Mouse (Mus musculus) embryonic facial prominence, embryonic 11.5 days (tissue): ENCODE measurements around the gene Tmsb10. TPM values are rescaled to one million over a fixed set of nuclear protein-coding genes. Genes with fewer than 3 reads are reported as not detected.

Experiments
- ATAC-seq: fragments of 200-750 bp; cut with Nextera tagmentation; replicated peaks from 2 replicates; pipeline ENCODE4 v1.8.0; 2017; ENCODE audit warnings: low read depth; ENCODE audit not compliant: insufficient number of reproducible peaks, low FRiP score, low TSS enrichment
- DNase-seq: peaks from one replicate; pipeline ENCODE4 v3.0.0-alpha.2; 2015; ENCODE audit warnings: low spot score
- H3K27ac ChIP-seq: fragments of 300-500 bp; sonication (generic); replicated peaks from 2 replicates; pipeline ENCODE4 v1.5.1; 2014; ENCODE audit warnings: mild to moderate bottlenecking, low read depth, low read length, control low read depth
- H3K27me3 ChIP-seq: fragments of 300-500 bp; sonication (generic); 2 replicates; pipeline ENCODE4 v1.6.1; 2014; ENCODE audit warnings: mild to moderate bottlenecking, low read length, moderate library complexity, mixed read lengths; ENCODE audit not compliant: control insufficient read depth, insufficient read depth
- H3K36me3 ChIP-seq: fragments of 300-500 bp; sonication (generic); replicated peaks from 2 replicates; pipeline ENCODE4 v1.6.1; 2014; ENCODE audit warnings: low read depth, mild to moderate bottlenecking, low read length, moderate library complexity, mixed read lengths; ENCODE audit not compliant: control insufficient read depth, insufficient read depth
- H3K4me1 ChIP-seq: fragments of 300-500 bp; sonication (generic); 2 replicates; pipeline ENCODE4 v1.6.1; 2014; ENCODE audit warnings: low read length, mixed read lengths; ENCODE audit not compliant: control insufficient read depth, insufficient read depth
- H3K4me2 ChIP-seq: fragments of 300-500 bp; sonication (generic); 2 replicates; pipeline ENCODE4 v1.6.1; 2014; ENCODE audit warnings: low read depth, mild to moderate bottlenecking, control low read depth, low read length, moderate library complexity
- H3K4me3 ChIP-seq: fragments of 300-500 bp; sonication (generic); 2 replicates; pipeline ENCODE4 v1.5.1; 2014; ENCODE audit warnings: low read depth, low read length, control low read depth
- H3K9ac ChIP-seq: fragments of 300-500 bp; sonication (generic); replicated peaks from 2 replicates; pipeline ENCODE4 v1.6.1; 2014; ENCODE audit warnings: mild to moderate bottlenecking, control low read depth, low read length
- H3K9me3 ChIP-seq: fragments of 300-500 bp; sonication (generic); replicated peaks from 2 replicates; pipeline ENCODE4 v1.6.1; 2016; ENCODE audit warnings: mild to moderate bottlenecking, low read length, inconsistent platforms, mixed read lengths; ENCODE audit not compliant: control insufficient read depth
- WGBS: fragments of 180-500 bp; shearing (Covaris S2); extraction: QIAGEN DNeasy Blood & Tissue Kit; methylation state at CpG from one replicate; pipeline ENCODE4 v1.1.7; 2014; 5-methylcytosine and 5-hydroxymethylcytosine counted together
- polyA plus RNA-seq: library from polyadenylated mRNA; unstranded; fragments of >200 nt; fragmentation: Nextera tagmentation; extraction: Ambion mirVana; gene quantifications from 2 replicates; pipeline ENCODE4 v1.2.1, GENCODE M21; 2014

Gene Tmsb10
- polyA plus RNA-seq, 1 experiment from 2014 or later, result 3,355 TPM

DNA sequence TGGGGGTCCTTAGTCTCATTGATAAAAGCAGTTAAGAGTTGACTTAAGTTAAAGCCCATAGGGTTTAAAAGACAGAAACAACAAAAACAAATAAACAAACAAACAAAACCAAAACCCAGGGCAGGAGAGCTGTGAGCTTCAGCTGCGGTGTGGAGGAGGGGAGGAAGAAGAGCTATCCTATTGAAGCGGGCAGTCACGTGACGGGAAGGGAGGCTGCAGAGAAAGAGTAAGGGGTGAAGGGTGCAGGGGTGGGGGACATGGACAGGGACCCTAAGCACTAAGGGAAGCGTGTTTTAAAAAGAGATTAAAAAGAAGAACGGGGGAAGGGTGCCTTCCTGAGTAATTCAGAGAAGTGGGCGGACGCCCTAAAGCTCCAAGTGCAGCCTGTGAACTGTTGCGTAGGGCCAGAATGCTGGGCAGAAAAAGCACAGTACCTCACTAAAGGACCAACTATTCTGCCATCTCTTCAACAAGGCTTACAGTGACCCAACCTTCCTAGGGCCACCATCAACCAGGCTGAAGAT is 40.0 kb downstream of the Tmsb10 start:
- Histone ChIP-seq H3K9me3 (no peaks in the 10 kb centered on the region), H3K27me3 (no peaks in the 10 kb centered on the region), H3K4me1 (no peaks in the 10 kb centered on the region), H3K27ac (no peak overlapping the region), H3K4me2 (no peak overlapping the region), H3K4me3 (no peak overlapping the region), H3K36me3 (no peaks in the 10 kb centered on the region), H3K9ac (no peak overlapping the region)
- WGBS, result 57% methylated on average over 9 of the region's 9 CpGs
- no peak for DNase-seq
- no peak for ATAC-seq

DNA sequence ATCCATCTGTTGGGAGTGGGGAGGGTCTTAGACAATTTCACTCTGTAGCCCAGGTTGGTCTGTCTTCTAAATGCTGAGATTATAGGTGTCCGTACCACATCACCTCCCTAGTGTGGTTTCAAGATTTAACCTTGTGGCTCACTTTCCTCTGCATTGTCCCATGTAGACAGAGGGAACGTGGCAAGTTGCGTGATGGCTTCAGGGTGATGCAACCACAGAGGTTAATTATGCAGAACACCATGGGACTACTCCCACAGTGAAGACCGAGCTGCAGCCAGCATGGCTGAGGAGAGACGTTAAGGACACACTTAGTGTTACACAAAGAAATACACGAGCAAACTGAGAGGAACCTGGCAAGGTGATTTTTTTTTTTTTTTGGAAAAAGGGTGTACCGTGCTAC is 42.2 kb downstream of the Tmsb10 start:
- Histone ChIP-seq H3K27me3 (no peaks in the 10 kb centered on the region), H3K27ac (no peak overlapping the region), H3K4me2 (no peak overlapping the region), H3K9me3 (no peaks in the 10 kb centered on the region), H3K4me1 (no peaks in the 10 kb centered on the region), H3K4me3 (no peak overlapping the region), H3K9ac (no peak overlapping the region), H3K36me3 (no peaks in the 10 kb centered on the region)
- ATAC-seq (no peak), DNase-seq (no peak)
- whole genome bisulfite sequencing, result 81% methylated on average over 7 of the region's 7 CpGs

DNA sequence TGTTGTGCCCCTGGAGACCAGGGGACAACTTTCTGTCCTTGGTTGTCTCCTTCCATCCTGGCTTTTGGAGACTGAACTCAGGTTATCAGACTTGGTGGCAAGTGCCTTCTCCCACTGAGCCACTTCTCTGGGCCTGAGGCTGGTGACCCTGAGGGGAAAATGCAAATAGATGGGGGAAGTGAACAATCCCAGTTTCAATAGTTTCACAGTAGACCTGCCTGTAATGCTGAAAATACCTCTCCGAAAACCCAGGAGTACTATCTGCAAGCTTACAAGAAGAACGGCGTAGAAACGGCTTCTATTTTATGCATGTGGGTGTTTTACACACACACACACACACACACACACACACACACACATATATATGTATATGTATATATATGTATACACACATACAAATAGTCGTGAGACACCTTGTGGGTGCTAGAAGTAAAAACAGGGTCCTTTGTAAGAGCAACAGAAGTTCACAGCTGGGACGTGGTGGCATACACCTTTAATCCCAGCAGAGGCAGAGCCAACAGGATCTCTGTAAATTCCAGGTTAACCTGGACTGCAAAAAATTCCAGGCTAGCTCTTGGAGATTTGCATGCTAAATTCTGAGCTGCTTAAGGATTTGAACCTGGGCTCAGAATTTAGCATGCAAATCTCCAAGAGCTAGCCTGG is 44.3 kb downstream of the Tmsb10 start:
- H3K4me3 ChIP-seq, result no peak overlapping the region
- WGBS, result 86% methylated on average over 6 of the region's 6 CpGs
- no peaks in the 10 kb centered on the region for H3K36me3 ChIP-seq
- no peak overlapping the region for H3K4me2 ChIP-seq
- DNase-seq (no peak), ATAC-seq (no peak)
- H3K27me3 ChIP-seq, result no peaks in the 10 kb centered on the region
- H3K9me3 ChIP-seq, result no peaks in the 10 kb centered on the region
- H3K9ac ChIP-seq, result no peak overlapping the region
- H3K27ac ChIP-seq, result no peak overlapping the region
- H3K4me1 ChIP-seq, result no peaks in the 10 kb centered on the region

GRCm38 (mm10) chr6:72911261-72911660 is 47.3 kb downstream of the Tmsb10 start:
- no peak overlapping the region for H3K9ac ChIP-seq
- no peaks in the 10 kb centered on the region for H3K4me1 ChIP-seq
- no peak overlapping the region for H3K4me2 ChIP-seq
- no peak overlapping the region for H3K27ac ChIP-seq
- DNase-seq (no peak), ATAC-seq (no peak)
- no peaks in the 10 kb centered on the region for H3K27me3 ChIP-seq
- no peak overlapping the region for H3K4me3 ChIP-seq
- H3K36me3 ChIP-seq, result no peaks in the 10 kb centered on the region
- H3K9me3 ChIP-seq, result no peaks in the 10 kb centered on the region
- WGBS, result 65% methylated on average over 4 of the region's 4 CpGs

Other genes starting within 250 kb of the Tmsb10 start
- 23.6 and 28.6 TPM in 2 replicates for gene Tcf7l1, start 169.5 kb downstream of the Tmsb10 start, polyA plus RNA-seq
- 46.1 and 50.1 TPM in 2 replicates for gene Kcmf1, start 58.8 kb downstream of the Tmsb10 start, polyA plus RNA-seq